Mouse (Mus musculus): ENCODE results near the gene Rassf8.

DNA sequence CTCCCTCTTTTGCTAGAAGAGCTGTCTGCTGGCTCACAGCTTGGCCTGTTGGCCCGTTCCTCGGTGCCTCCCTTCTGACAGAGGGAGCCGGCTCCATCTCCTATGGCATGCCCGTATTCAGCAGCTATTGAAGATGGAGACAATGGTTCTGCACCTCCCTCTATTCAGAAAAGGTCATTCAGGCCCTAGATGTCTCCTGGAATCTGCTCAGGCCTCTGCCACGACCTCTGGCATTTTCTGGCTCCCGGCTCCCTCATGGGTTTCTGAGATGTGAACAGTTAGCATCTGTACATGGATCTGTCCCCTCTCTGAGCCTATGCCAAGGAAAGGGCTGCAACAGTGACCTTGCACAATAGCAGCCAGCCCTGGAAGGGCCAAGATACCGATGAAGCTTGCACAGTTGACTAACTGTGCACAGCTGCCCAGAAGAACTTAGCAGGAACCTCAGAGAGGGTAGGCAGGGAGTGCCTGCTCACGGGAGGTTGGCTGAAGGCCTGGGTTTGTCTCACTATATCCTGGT lies 45.5 kb upstream of the Rassf8 start:
- TF ChIP-seq CEBPB (IDR thresholded peaks at IDR 0.05; ENCODE audit: insufficient read depth, poor library complexity, severe bottlenecking) (no peak), POLR2A (IDR thresholded peaks at IDR 0.05; ENCODE audit: insufficient read length, low read depth) (no peak), USF1 (IDR thresholded peaks at IDR 0.05; ENCODE audit: low read depth) (no peak), MAX (IDR thresholded peaks at IDR 0.05; ENCODE audit: low read depth) (no peak)

Measured in myocyte (in vitro differentiated cells).